Mouse (Mus musculus) hindbrain, embryonic 12.5 days (tissue): ENCODE measurements around the gene Jade3. TPM values are rescaled to one million over a fixed set of nuclear protein-coding genes. Genes with fewer than 3 reads are reported as not detected.
A peak's percentile ranks its signal among the peaks of the same experiment; 100 is the strongest.
"Not testable (repeated sequence)": the region's sequence is repeated elsewhere in the genome, so short reads cannot be mapped to it uniquely, and the experiment has no call there.

Source experiments
- ATAC-seq: fragments of 200-750 bp; cut with Nextera tagmentation; 2 replicates; pipeline ENCODE4 v1.8.0; 2017; ENCODE audit warnings: moderate TSS enrichment; ENCODE audit not compliant: low FRiP score
- H3K27ac ChIP-seq: fragments of 300-500 bp; sonication (generic); 2 replicates; pipeline ENCODE4 v1.5.1; 2016; ENCODE audit warnings: mild to moderate bottlenecking
- H3K27me3 ChIP-seq: fragments of 300-500 bp; sonication (generic); 2 replicates; pipeline ENCODE4 v1.6.1; 2016; ENCODE audit warnings: mild to moderate bottlenecking
- H3K36me3 ChIP-seq: fragments of 300-500 bp; sonication (generic); 2 replicates; pipeline ENCODE4 v1.6.1; 2016; ENCODE audit warnings: mild to moderate bottlenecking
- H3K4me1 ChIP-seq: fragments of 300-500 bp; sonication (generic); 2 replicates; pipeline ENCODE4 v1.6.1; 2016
- H3K4me2 ChIP-seq: fragments of 300-500 bp; sonication (generic); replicated peaks from 2 replicates; pipeline ENCODE4 v1.6.1; 2016; ENCODE audit warnings: mild to moderate bottlenecking
- H3K4me3 ChIP-seq: fragments of 300-500 bp; sonication (generic); 2 replicates; pipeline ENCODE4 v1.5.1; 2016; ENCODE audit warnings: mild to moderate bottlenecking
- H3K9ac ChIP-seq: fragments of 300-500 bp; sonication (generic); 2 replicates; pipeline ENCODE4 v1.6.1; 2016; ENCODE audit warnings: mild to moderate bottlenecking, moderate library complexity
- H3K9me3 ChIP-seq: fragments of 300-500 bp; sonication (generic); replicated peaks from 2 replicates; pipeline ENCODE4 v1.6.1; 2016; ENCODE audit warnings: mild to moderate bottlenecking
- WGBS: fragments of 180-500 bp; shearing (Covaris S2); methylation state at CpG from one replicate; pipeline ENCODE4 v1.1.7; 2016; 5-methylcytosine and 5-hydroxymethylcytosine counted together
- polyA plus RNA-seq: library from polyadenylated mRNA; unstranded; fragments of >200 nt; fragmentation: Nextera tagmentation; extraction: Ambion mirVana; gene quantifications from 2 replicates; pipeline ENCODE4 v1.2.1, GENCODE M21; 2016

Jade3 gene
- 7.8 and 9.7 TPM in 2 replicates for polyA plus RNA-seq

GRCm38 (mm10) chrX:20425140-20425838, at the start of gene Jade3:
Gene Jade3, plus strand, starts transcription at chrX:20425688.
- 19% methylated on average over 29 of the region's 67 CpGs for WGBS
- Histone ChIP-seq H3K27me3 (no peaks in the 10 kb centered on the region), H3K4me2 (peak within 1 kb of the TSS; percentile 55), H3K36me3 (no peaks in the 10 kb centered on the region), H3K9ac (peak within 1 kb of the TSS; percentile 70), H3K27ac (peak within 1 kb of the TSS; percentile 86), H3K4me3 (peak within 1 kb of the TSS; percentile 61), H3K4me1 (no peaks in the 10 kb centered on the region; the same call in 1 of the 2 replicates), H3K9me3 (no peaks in the 10 kb centered on the region)
- peak; percentile 98 for ATAC-seq

- Histone ChIP-seq H3K9me3 (no peaks in the 10 kb centered on the region), H3K9ac (no peak overlapping the region), H3K4me2 (no peak overlapping the region), H3K27ac (no peak overlapping the region), H3K27me3 (no peaks in the 10 kb centered on the region), H3K4me1 (no peaks in the 10 kb centered on the region), H3K4me3 (no peak overlapping the region), H3K36me3 (0 out of 2 replicates have a peak, but pooled peaks cover 4% of the 10 kb centered on the region)
- 77% methylated on average over 7 of the region's 7 CpGs for WGBS
- ATAC-seq: no peak
Measured at GRCm38 (mm10) chrX:20379347-20380014, 46.0 kb upstream of the Jade3 start.

GRCm38 (mm10) chrX:20382260-20382659, 43.2 kb upstream of the Jade3 start:
- no peak overlapping the region for H3K4me3 ChIP-seq
- 89% methylated on average over 6 of the region's 6 CpGs for WGBS
- H3K36me3 ChIP-seq: 0 out of 2 replicates have a peak, but pooled peaks cover 4% of the 10 kb centered on the region
- no peak overlapping the region for H3K9ac ChIP-seq
- H3K27me3 ChIP-seq: no peaks in the 10 kb centered on the region
- no peak overlapping the region for H3K27ac ChIP-seq
- no peaks in the 10 kb centered on the region for H3K4me1 ChIP-seq
- H3K9me3 ChIP-seq: no peaks in the 10 kb centered on the region
- H3K4me2 ChIP-seq: no peak overlapping the region
- ATAC-seq: no peak

DNA sequence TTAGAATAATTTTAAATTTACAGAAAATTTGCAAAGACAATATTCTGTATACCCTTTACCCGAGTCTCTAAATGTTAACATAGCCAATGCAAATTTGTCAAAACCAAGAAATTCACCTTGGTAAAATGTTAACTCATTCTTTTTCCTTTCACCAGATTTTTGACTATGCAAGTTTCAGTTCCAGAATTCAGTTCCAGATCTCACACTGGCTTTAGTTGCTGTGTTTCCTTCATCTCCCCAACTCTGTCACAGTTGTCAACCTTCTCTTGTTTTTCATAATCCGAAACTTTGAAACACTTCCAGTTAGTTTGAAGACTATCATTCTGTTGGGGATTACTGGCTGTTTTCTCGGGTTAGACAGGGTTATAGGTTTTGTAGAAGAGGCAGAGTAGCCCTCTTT, 38.5 kb upstream of the Jade3 start:
- Histone ChIP-seq H3K4me3 (no peak overlapping the region), H3K36me3 (0 out of 2 replicates have a peak, but pooled peaks cover 4% of the 10 kb centered on the region), H3K27me3 (no peaks in the 10 kb centered on the region), H3K9ac (no peak overlapping the region), H3K4me1 (no peaks in the 10 kb centered on the region), H3K9me3 (no peaks in the 10 kb centered on the region), H3K27ac (no peak overlapping the region), H3K4me2 (no peak overlapping the region)
- 82% methylated on average over 3 of the region's 3 CpGs for WGBS
- ATAC-seq: no peak

DNA sequence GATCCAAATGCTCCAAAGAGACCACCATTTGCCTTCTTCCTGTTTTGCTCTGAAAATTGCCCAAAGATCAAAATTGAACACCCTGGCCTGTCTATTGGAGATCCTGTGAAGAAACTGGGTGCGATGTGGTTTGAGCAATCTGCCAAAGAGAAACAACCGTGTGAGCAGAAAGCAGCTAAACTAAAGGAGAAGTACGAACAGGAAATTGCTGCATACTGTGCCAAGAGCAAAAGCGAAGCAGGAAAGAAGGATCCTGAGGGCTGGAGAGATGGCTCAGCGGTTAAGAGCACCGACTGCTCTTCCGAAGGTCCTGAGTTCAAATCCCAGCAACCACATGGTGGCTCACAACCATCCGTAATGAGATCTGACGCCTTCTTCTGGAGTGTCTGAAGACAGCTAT, 33.5 kb upstream of the Jade3 start:
- not testable (repeated sequence) for H3K4me3 ChIP-seq, H3K9me3 ChIP-seq, H3K27me3 ChIP-seq, ATAC-seq, H3K36me3 ChIP-seq, H3K9ac ChIP-seq, H3K4me1 ChIP-seq, H3K4me2 ChIP-seq, H3K27ac ChIP-seq
- 91% methylated on average over 9 of the region's 9 CpGs for WGBS

DNA sequence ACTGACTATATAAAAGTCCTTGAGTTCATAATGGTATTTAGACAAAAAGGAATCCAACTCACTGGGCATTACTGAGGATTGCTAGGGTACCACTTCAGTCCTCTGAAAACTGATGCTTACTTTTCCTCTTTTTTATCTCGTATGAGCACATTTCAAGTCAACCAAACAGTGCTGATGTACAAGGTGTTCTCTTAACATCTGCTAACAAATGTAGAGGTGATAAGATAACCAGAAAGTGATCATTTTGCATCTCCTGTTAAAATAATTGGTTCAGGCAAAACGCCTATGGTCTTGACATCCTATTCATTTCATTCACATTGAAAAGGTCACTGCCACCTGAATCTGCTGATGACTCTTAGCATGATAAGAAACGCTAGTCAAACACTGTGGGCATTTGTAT, 32.5 kb upstream of the Jade3 start:
- no peaks in the 10 kb centered on the region for H3K36me3 ChIP-seq
- H3K27ac ChIP-seq: no peak overlapping the region
- H3K27me3 ChIP-seq: no peaks in the 10 kb centered on the region
- H3K4me2 ChIP-seq: no peak overlapping the region
- no peak for ATAC-seq
- H3K4me1 ChIP-seq: no peaks in the 10 kb centered on the region
- no peaks in the 10 kb centered on the region for H3K9me3 ChIP-seq
- 72% methylated on average over 3 of the region's 3 CpGs for WGBS
- no peak overlapping the region for H3K9ac ChIP-seq
- no peak overlapping the region for H3K4me3 ChIP-seq

GRCm38 (mm10) chrX:20404068-20404467, 21.4 kb upstream of the Jade3 start:
- H3K4me3 ChIP-seq: no peak overlapping the region
- no peaks in the 10 kb centered on the region for H3K27me3 ChIP-seq
- no peak overlapping the region for H3K4me2 ChIP-seq
- no peak overlapping the region for H3K9ac ChIP-seq
- H3K9me3 ChIP-seq: no peaks in the 10 kb centered on the region
- WGBS: 70% methylated on average over 4 of the region's 4 CpGs
- no peaks in the 10 kb centered on the region for H3K36me3 ChIP-seq
- ATAC-seq: no peak
- no peak overlapping the region for H3K27ac ChIP-seq
- no peaks in the 10 kb centered on the region for H3K4me1 ChIP-seq

GRCm38 (mm10) chrX:20406909-20407308, 18.6 kb upstream of the Jade3 start:
- 91% methylated on average over 2 of the region's 2 CpGs for WGBS
- Histone ChIP-seq H3K27me3 (no peaks in the 10 kb centered on the region), H3K9me3 (no peaks in the 10 kb centered on the region)

GRCm38 (mm10) chrX:20407676-20408075, 17.8 kb upstream of the Jade3 start:
- Histone ChIP-seq H3K36me3 (no peaks in the 10 kb centered on the region), H3K27me3 (no peaks in the 10 kb centered on the region), H3K27ac (no peak overlapping the region), H3K4me1 (no peaks in the 10 kb centered on the region), H3K4me3 (no peak overlapping the region), H3K9ac (no peak overlapping the region), H3K4me2 (no peak overlapping the region), H3K9me3 (no peaks in the 10 kb centered on the region)
- no peak for ATAC-seq
- WGBS: 78% methylated on average over 2 of the region's 2 CpGs

More at GRCm38 (mm10) chrX:20406909-20407308, 18.6 kb upstream of the Jade3 start:
- ATAC-seq: no peak
- Histone ChIP-seq H3K36me3 (no peaks in the 10 kb centered on the region), H3K4me3 (no peak overlapping the region), H3K9ac (no peak overlapping the region), H3K4me1 (no peaks in the 10 kb centered on the region), H3K27ac (no peak overlapping the region), H3K4me2 (no peak overlapping the region)

DNA sequence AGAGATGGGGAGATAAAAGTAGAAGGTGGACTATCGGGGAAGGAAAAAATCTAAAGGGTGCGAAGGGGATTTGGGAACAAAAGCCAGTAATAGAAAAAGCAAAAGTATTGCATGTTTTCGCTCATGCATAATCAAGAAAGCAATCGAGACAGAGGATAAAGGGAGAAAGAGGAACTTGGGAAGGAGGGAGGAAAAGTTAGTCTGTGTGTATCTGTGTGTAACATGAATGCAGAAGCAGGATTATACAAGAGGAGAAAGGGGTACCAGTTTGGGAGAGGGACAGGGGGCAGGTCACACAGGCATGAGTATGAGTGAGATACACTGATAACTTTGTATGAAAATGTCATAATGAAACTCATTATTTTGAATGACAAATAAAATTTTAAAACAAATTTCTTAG, 14.1 kb upstream of the Jade3 start:
- no peak for ATAC-seq
- Histone ChIP-seq H3K36me3 (no peaks in the 10 kb centered on the region), H3K4me2 (no peak overlapping the region), H3K4me3 (no peak overlapping the region), H3K9ac (no peak overlapping the region), H3K27ac (no peak overlapping the region), H3K9me3 (no peaks in the 10 kb centered on the region), H3K27me3 (no peaks in the 10 kb centered on the region), H3K4me1 (no peaks in the 10 kb centered on the region)
- 84% methylated on average over 4 of the region's 4 CpGs for WGBS

GRCm38 (mm10) chrX:20412221-20412620, 13.3 kb upstream of the Jade3 start:
- Histone ChIP-seq H3K4me3 (no peak overlapping the region), H3K36me3 (no peaks in the 10 kb centered on the region), H3K9ac (no peak overlapping the region), H3K27ac (no peak overlapping the region), H3K4me1 (no peaks in the 10 kb centered on the region), H3K4me2 (no peak overlapping the region), H3K9me3 (no peaks in the 10 kb centered on the region), H3K27me3 (no peaks in the 10 kb centered on the region)
- ATAC-seq: no peak
- WGBS: 80% methylated on average over 3 of the region's 3 CpGs

DNA sequence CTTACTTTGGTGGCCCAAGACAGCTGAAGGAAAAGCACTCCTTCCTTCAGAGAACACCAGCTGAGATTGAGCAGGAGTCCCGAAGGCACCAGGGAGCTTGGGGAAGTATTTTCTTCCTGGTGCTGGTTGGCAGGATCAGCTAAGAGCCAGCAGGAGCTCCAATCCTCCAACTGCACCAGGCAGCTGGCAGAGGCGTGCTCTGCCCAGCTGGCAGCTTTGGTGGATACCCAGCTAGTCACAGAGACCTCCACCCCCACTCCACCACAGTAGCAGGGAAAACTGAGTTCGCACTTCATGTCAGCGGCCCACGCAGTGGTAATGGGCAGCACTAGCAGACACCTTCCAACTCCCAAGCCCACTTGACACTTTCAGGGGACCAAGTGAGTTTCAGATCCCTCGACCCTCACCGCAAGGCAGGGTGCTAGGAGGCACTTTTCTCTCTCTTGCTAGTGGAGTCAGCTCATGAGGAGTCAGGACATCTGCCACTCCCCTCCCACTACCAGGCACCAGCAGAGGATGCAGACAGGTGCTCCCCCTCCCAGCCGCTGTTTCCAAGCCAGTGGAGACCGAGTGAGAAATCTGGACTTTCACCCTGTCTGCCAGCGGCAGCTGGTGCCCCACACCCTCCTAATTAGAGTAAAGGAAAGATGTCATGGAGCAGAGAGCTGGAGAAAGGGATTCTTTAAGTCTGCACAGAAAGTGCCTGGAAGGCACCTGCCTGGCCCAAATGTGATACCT, 10.4 kb upstream of the Jade3 start:
- no peaks in the 10 kb centered on the region for H3K36me3 ChIP-seq
- 57% methylated on average over 10 of the region's 10 CpGs for WGBS
- no peaks in the 10 kb centered on the region for H3K27me3 ChIP-seq
- no peaks in the 10 kb centered on the region for H3K9me3 ChIP-seq
- no peak overlapping the region for H3K4me3 ChIP-seq
- H3K9ac ChIP-seq: no peak overlapping the region
- H3K4me2 ChIP-seq: no peak overlapping the region
- H3K4me1 ChIP-seq: no peaks in the 10 kb centered on the region
- H3K27ac ChIP-seq: no peak overlapping the region
- no peak for ATAC-seq
